Mouse (Mus musculus) B cell, adult (primary cell): ENCODE data around the gene Srcin1. TPM values are rescaled to one million over a fixed set of nuclear protein-coding genes. Genes with fewer than 3 reads are reported as not detected.

Experiments
- total RNA-seq: library from RNA; stranded (reverse); gene quantifications from 4 replicates; pipeline ENCODE4 v1.2.4, GENCODE M21; 2023; ENCODE audit not compliant: inconsistent age

The Srcin1 gene
- total RNA-seq, result 0.10 to 0.18 TPM (median 0.12 TPM) in 3 of 4 replicates, not detected in the other

DNA sequence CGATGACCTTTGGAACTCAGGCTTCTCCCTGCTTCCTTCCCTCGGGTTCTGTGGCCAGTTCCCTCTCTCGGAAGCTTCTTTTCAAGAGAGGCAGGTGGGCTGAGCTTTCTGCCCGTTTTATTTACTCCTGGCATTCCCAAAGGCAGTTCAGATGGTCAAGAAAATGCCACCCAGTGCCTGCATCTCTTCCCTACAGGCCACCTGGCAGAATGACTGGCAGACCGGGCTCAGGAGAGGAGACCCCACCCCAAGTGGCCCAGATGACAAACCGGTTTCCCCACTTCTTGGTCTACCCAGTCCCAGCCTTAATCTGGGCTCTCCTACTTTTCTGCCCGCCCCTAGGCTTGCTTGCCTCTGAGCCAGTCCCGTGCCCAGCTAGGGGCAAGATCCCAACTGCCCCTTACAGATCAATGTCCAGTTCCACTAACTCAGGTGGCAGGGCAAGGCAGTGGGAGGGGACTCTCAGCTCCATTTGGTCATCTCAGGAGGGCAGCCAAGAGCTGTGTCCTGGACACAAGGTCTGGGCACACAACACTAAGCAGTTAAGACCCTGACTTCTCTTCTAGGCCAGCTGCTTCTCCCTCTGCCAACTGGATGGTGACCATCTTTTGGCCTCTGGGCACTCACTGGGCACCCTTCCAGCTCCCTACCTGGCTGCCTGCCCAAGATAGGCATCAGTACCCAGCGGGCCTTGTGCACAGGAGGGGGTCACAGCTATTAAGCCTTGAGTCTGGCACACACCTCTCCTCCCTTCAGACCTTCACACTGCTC, at the start of gene Srcin1:
Gene Srcin1, minus strand, starts transcription at position 51 of the 771 bp plus-strand sequence.

DNA sequence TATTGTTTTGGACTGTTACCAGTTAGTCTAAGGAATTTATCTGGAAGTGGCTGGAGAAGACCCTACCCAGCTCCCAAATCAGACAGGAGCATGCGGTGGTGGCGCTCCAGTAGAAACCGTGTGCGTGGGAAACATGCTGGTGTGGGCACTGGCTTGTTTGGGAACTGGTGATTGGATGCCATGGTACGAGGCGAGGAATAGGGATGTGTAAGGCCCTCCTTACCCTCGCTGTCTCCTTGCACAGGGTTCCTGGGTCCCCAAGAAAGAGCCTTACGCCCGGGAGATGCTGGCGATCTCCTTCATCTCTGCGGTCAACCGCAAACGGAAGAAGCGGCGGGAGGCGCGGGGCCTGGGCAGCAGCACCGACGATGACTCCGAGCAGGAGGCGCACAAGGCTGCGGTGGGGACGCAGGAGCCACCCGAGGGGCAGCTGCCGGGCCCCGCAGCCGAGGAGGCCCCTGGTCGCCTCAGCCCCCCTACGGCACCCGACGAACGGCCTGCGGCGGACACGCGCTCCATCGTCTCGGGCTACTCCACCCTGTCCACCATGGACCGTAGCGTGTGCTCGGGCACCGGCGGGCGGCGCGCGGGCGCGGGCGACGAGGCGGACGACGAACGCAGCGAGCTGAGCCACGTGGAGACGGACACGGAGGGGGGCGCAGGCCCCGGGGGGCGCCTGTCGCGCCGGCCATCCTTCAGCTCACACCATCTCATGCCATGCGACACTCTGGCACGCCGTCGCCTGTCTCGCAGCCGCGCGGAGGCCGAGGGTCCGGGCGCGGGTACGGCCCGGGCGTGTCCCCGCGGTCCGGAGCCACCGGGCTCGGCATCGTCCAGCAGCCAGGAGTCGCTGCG, 75.9 kb downstream of the Srcin1 start, which contains the start of gene 4933428G20Rik:
Gene 4933428G20Rik, minus strand, starts transcription at position 476 of the 855 bp plus-strand sequence.

Other genes starting within 250 kb of the Srcin1 start
- gene Gpr179, start 224.1 kb downstream of the Srcin1 start, total RNA-seq, result 0.16 TPM in 1 of 4 replicates, not detected in the others
- gene Socs7, start 213.6 kb downstream of the Srcin1 start, total RNA-seq, result 20.2 to 25.4 TPM (median 21.1 TPM) in 4 replicates
- 0.30 to 0.51 TPM (median 0.43 TPM) in 4 replicates for gene Arhgap23, start 160.7 kb downstream of the Srcin1 start, total RNA-seq
- not detected in 4 replicates for gene 4933428G20Rik, start 75.8 kb downstream of the Srcin1 start, total RNA-seq
- 3.9 to 5.4 TPM (median 4.9 TPM) in 4 replicates for gene Epop, start 53.5 kb upstream of the Srcin1 start, total RNA-seq
- 167 to 179 TPM (median 171 TPM) in 4 replicates for gene Mllt6, start 87.2 kb upstream of the Srcin1 start, total RNA-seq
- 34.6 to 52.3 TPM (median 44.4 TPM) in 4 replicates for gene Cisd3, start 109.6 kb upstream of the Srcin1 start, total RNA-seq
- not detected in 4 replicates for gene Pcgf2, start 124.3 kb upstream of the Srcin1 start, total RNA-seq
- gene Psmb3, start 127.2 kb upstream of the Srcin1 start, total RNA-seq, result 103 to 113 TPM (median 110 TPM) in 4 replicates
- gene Pip4k2b, start 168.5 kb upstream of the Srcin1 start, total RNA-seq, result 60.0 to 64.7 TPM (median 63.4 TPM) in 4 replicates
- 56.4 to 62.6 TPM (median 59.3 TPM) in 4 replicates for gene Cwc25, start 190.4 kb upstream of the Srcin1 start, total RNA-seq
- 0.96 TPM in 1 of 4 replicates, not detected in the others for gene 1700001P01Rik, start 199.7 kb upstream of the Srcin1 start, total RNA-seq
- gene Rpl23, start 206.3 kb upstream of the Srcin1 start, total RNA-seq, result 1,799 to 2,035 TPM (median 2,014 TPM) in 4 replicates
- 61.3 to 67.6 TPM (median 65.8 TPM) in 4 replicates for gene Lasp1, start 222.8 kb upstream of the Srcin1 start, total RNA-seq